1 mouse cellular context compared by ENCODE assay signal in the genomic region with DNA sequence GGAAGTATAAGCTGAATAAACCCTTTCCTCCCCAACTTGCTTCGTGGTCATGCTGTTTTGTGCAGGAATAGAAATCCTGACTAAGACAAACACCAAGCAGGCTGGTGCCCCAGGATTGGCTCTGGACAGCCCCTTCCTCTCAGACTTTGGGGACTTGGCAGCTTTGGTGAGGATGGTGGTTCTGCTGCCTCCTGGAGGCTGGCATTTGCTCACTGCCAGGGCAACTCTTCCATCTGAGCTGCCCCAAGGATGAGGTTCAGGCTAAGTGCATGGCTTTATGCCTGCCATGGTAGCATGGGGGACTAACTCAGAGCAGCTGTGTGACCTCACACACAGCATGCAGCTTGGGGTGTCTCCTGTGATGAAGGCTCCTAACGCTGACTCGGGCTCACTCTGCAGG. TPM values are rescaled to one million over a fixed set of nuclear protein-coding genes. Genes with fewer than 3 reads are reported as not detected.
"Had no signal": no experiment of that assay in that cellular context is flagged by ENCODE, and none has a peak within 500 bp of the region (broad histone marks: within the 10 kb centered on the region; RNA-seq: fewer than 3 reads in every experiment).

No protein-coding gene starts in this region.

RNA-seq across cellular contexts. Expression of gene Sla2, which starts 38.6 kb away (rescaled TPM):
- polyA plus RNA-seq: midbrain, postnatal 0 days had no signal
